Mouse (Mus musculus): ENCODE data around the gene Zfp334.
A peak's percentile ranks its signal among the peaks of the same experiment; 100 is the strongest.

Zfp334 gene

GRCm38 (mm10) chr2:165376001-165376400 is 12.1 kb downstream of the Zfp334 start:
- no peak for DNase-seq (ENCODE audit: inconsistent age in 2 of 2, low spot score in 1 of 2)

- no peak for DNase-seq (ENCODE audit: inconsistent age in 2 of 2, low spot score in 1 of 2)
Observed at GRCm38 (mm10) chr2:165375478-165375877, 12.6 kb downstream of the Zfp334 start.

- DNase-seq (ENCODE audit: inconsistent age in 2 of 2, low spot score in 1 of 2), result no peak
Observed at GRCm38 (mm10) chr2:165371066-165371465, 17.0 kb downstream of the Zfp334 start.

- DNase-seq (ENCODE audit: inconsistent age in 2 of 2, low spot score in 1 of 2), result no peak
Observed at GRCm38 (mm10) chr2:165370348-165370747, 17.7 kb downstream of the Zfp334 start.

GRCm38 (mm10) chr2:165368496-165368895 is 19.6 kb downstream of the Zfp334 start, which contains the start of gene Zfp663:
Gene Zfp663, minus strand, starts transcription at chr2:165368729.
- no peak for DNase-seq (ENCODE audit: inconsistent age in 2 of 2, low spot score in 1 of 2)

- peak in 1 of 2 experiments; percentile 46 for DNase-seq (ENCODE audit: inconsistent age in 2 of 2, low spot score in 1 of 2)
Observed at GRCm38 (mm10) chr2:165367868-165368439, 20.1 kb downstream of the Zfp334 start.

GRCm38 (mm10) chr2:165367047-165367520 is 21.0 kb downstream of the Zfp334 start:
- peak; percentile 44 to 63 for DNase-seq (ENCODE audit: inconsistent age in 2 of 2, low spot score in 1 of 2)

GRCm38 (mm10) chr2:165364334-165365091 is 23.5 kb downstream of the Zfp334 start:
- DNase-seq (ENCODE audit: inconsistent age in 2 of 2, low spot score in 1 of 2), result peak; percentile 43 to 76

GRCm38 (mm10) chr2:165363282-165363681 is 24.8 kb downstream of the Zfp334 start:
- DNase-seq (ENCODE audit: inconsistent age in 2 of 2, low spot score in 1 of 2), result no peak

GRCm38 (mm10) chr2:165360861-165361260 is 27.2 kb downstream of the Zfp334 start:
- peak; percentile 40 to 75 for DNase-seq (ENCODE audit: inconsistent age in 2 of 2, low spot score in 1 of 2)

GRCm38 (mm10) chr2:165351828-165352513 is 36.1 kb downstream of the Zfp334 start:
- no peak for DNase-seq (ENCODE audit: inconsistent age in 2 of 2, low spot score in 1 of 2)

GRCm38 (mm10) chr2:165349466-165349865 is 38.6 kb downstream of the Zfp334 start:
- DNase-seq (ENCODE audit: inconsistent age in 2 of 2, low spot score in 1 of 2), result no peak

- no peak for DNase-seq (ENCODE audit: inconsistent age in 2 of 2, low spot score in 1 of 2)
Observed at GRCm38 (mm10) chr2:165346180-165346579, 41.9 kb downstream of the Zfp334 start.

GRCm38 (mm10) chr2:165337191-165337590 is 50.9 kb downstream of the Zfp334 start:
- DNase-seq (ENCODE audit: inconsistent age in 2 of 2, low spot score in 1 of 2), result peak; percentile 59 to 83

- DNase-seq (ENCODE audit: inconsistent age in 2 of 2, low spot score in 1 of 2), result no peak
Observed at GRCm38 (mm10) chr2:165332610-165333210, 55.3 kb downstream of the Zfp334 start.

GRCm38 (mm10) chr2:165329703-165330102 is 58.4 kb downstream of the Zfp334 start:
- DNase-seq (ENCODE audit: inconsistent age in 2 of 2, low spot score in 1 of 2), result no peak

GRCm38 (mm10) chr2:165328746-165329145 is 59.3 kb downstream of the Zfp334 start:
- no peak for DNase-seq (ENCODE audit: inconsistent age in 2 of 2, low spot score in 1 of 2)

- no peak for DNase-seq (ENCODE audit: inconsistent age in 2 of 2, low spot score in 1 of 2)
Observed at GRCm38 (mm10) chr2:165327386-165327785, 60.7 kb downstream of the Zfp334 start.

- peak; percentile 97 to 100 for DNase-seq (ENCODE audit: inconsistent age in 2 of 2, low spot score in 1 of 2)
Observed at GRCm38 (mm10) chr2:165326304-165327190, 61.5 kb downstream of the Zfp334 start, which contains the start of gene Elmo2. Gene Elmo2, minus strand, starts transcription at chr2:165326479.

Data from adrenal gland, adult (tissue).